ENCODE assay signal across 30 mouse cellular contexts in the genomic region with DNA sequence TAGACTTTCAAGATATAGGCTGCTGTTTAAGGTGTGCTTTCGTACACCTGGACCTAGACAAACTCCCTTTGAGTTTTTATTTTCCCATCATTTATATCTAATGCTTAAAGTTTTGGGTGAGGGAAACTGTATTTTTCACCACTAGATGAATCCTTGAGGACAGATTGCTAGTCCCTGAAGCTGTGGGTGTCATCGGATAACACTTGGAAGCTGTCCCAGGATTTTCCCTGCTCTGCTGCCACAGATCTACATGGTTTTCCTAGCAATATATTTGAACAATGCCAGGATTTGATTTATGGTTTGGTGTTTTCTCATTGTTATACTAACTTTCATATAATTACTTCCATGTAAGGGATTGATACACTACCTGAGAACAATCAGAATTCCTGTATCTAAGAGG. TPM values are rescaled to one million over a fixed set of nuclear protein-coding genes. Genes with fewer than 3 reads are reported as not detected.
A peak's percentile ranks its signal among the peaks of the same experiment; 100 is the strongest.
DNase-seq lines count a peak whose midpoint lies in the region; TF ChIP-seq lines count a peak whose summit lies in the region.
"Had no signal": no experiment of that assay in that cellular context is flagged by ENCODE, and none has a peak within 500 bp of the region (broad histone marks: within the 10 kb centered on the region; RNA-seq: fewer than 3 reads in every experiment).

No protein-coding gene starts in this region.

- intact Hi-C loops in left cerebral cortex, postnatal 14 days (cut with DNase I), result no loop called here
- intact Hi-C loops in left cerebral cortex, postnatal 4 days (cut with DNase I), result no loop called here

- DNase-seq in layer of hippocampus, adult 11-12 months (ENCODE audit: low spot score), result peak; percentile 9
- DNase-seq in layer of hippocampus, postnatal 10 days (ENCODE audit: low spot score in 2 of 2), result no peak
- DNase-seq in left cerebral cortex, postnatal 14 days (ENCODE audit: low spot score in 2 of 2), result peak; percentile 6 to 7
- DNase-seq in left cerebral cortex, postnatal 4 days, result no peak
- peak; percentile 17 to 39 for DNase-seq in layer of hippocampus, adult 2 months (ENCODE audit: low spot score in 2 of 2)
- peak; percentile 12 for DNase-seq in layer of hippocampus, adult 9-11 months
- DNase-seq in urinary bladder, adult 2 months (ENCODE audit: low spot score), result no peak
- DNase-seq in thymus, adult 18-20 months, result no peak
- DNase-seq: adrenal gland, adult 2 months; adrenal gland, postnatal 25 days; cerebellum, adult 11 months; cerebellum, adult 8-10 months; cerebellum, postnatal 14 days; embryo, embryonic 11 days; gastrocnemius, postnatal 10 days; heart, adult 18-20 months; heart, postnatal 14 days had no signal

- no peak overlapping the region for H3K4me3 ChIP-seq in layer of hippocampus, adult 2 months
- H3K4me3 ChIP-seq: embryonic facial prominence, embryonic 15.5 days; erythroblast, embryonic 14.5 days; forebrain, embryonic 10.5 days; heart, embryonic 15.5 days; hindbrain, embryonic 13.5 days had no signal

- H3K27ac ChIP-seq in layer of hippocampus, adult 2 months, result no peak overlapping the region
- H3K27ac ChIP-seq: embryonic facial prominence, embryonic 15.5 days; forebrain, embryonic 10.5 days; heart, embryonic 15.5 days; hindbrain, embryonic 13.5 days had no signal

- no peak for TF ChIP-seq CTCF in layer of hippocampus, adult 2 months (conservative IDR thresholded peaks at IDR 0.05)

RNA-seq across cellular contexts. Expression of gene Clec4e, which starts 10.2 kb away (rescaled TPM):
- total RNA-seq in layer of hippocampus, postnatal 10 days (2021), result not detected
- not detected for total RNA-seq in left cerebral cortex, postnatal 14 days (2021)
- under 1 TPM in 1 of 2 experiments, not detected in 1; 0.38 TPM for total RNA-seq in left cerebral cortex, postnatal 4 days (2021)
- total RNA-seq in layer of hippocampus, adult 2 months (2021), result not detected
- 0.07 and 0.18 TPM in 2 replicates for polyA plus RNA-seq in urinary bladder, adult 2 months (2012; rRNA removed)
- total RNA-seq: adrenal gland, adult 2 months; adrenal gland, postnatal 25 days; ES-E14 had no signal
- polyA plus RNA-seq: adrenal gland, adult 2 months; brain, embryonic 14.5 days; embryonic facial prominence, embryonic 11.5 days; embryonic facial prominence, embryonic 15.5 days; erythroblast, embryonic 14.5 days; forebrain, embryonic 10.5 days; forebrain, embryonic 14.5 days; heart, embryonic 11.5 days; hindbrain, embryonic 13.5 days had no signal

RNA-seq across cellular contexts. Expression of gene Clec4d, which starts 17.5 kb away (rescaled TPM):
- not detected for total RNA-seq in layer of hippocampus, postnatal 10 days (2021)
- not detected for total RNA-seq in left cerebral cortex, postnatal 14 days (2021)
- total RNA-seq in left cerebral cortex, postnatal 4 days (2021), result not detected
- not detected for total RNA-seq in layer of hippocampus, adult 2 months (2021)
- polyA plus RNA-seq in urinary bladder, adult 2 months (2012; rRNA removed), result 0.32 and 0.45 TPM in 2 replicates
- total RNA-seq: ES-E14 had no signal
- polyA plus RNA-seq: embryonic facial prominence, embryonic 11.5 days; erythroblast, embryonic 14.5 days; forebrain, embryonic 10.5 days; forebrain, embryonic 14.5 days; hindbrain, embryonic 13.5 days had no signal

RNA-seq across cellular contexts. Expression of gene Vmn2r19, which starts 28.7 kb away (rescaled TPM):
- total RNA-seq in layer of hippocampus, postnatal 10 days (2021), result not detected
- total RNA-seq in left cerebral cortex, postnatal 14 days (2021), result not detected
- total RNA-seq in left cerebral cortex, postnatal 4 days (2021), result not detected
- not detected for total RNA-seq in layer of hippocampus, adult 2 months (2021)
- not detected in 2 replicates for polyA plus RNA-seq in urinary bladder, adult 2 months (2012; rRNA removed)
- total RNA-seq: adrenal gland, adult 2 months; adrenal gland, postnatal 25 days; common myeloid progenitor, adult 5-6 weeks; ES-E14; gastrocnemius, postnatal 10 days; gastrocnemius, postnatal 4 days; heart, adult 18-20 months; heart, postnatal 14 days; hematopoietic stem cell, adult 5-6 weeks had no signal
- polyA plus RNA-seq: adrenal gland, adult 2 months; brain, embryonic 14.5 days; embryonic facial prominence, embryonic 11.5 days; embryonic facial prominence, embryonic 15.5 days; erythroblast, embryonic 14.5 days; forebrain, embryonic 10.5 days; forebrain, embryonic 14.5 days; heart, embryonic 11.5 days; heart, embryonic 15.5 days; hindbrain, embryonic 13.5 days had no signal

RNA-seq across cellular contexts. Expression of gene Clec4n, which starts 49.8 kb away (rescaled TPM):
- total RNA-seq in layer of hippocampus, postnatal 10 days (2021), result not detected
- not detected for total RNA-seq in left cerebral cortex, postnatal 14 days (2021)
- total RNA-seq in left cerebral cortex, postnatal 4 days (2021), result under 1 TPM in 1 of 2 experiments, not detected in 1; 0.92 TPM
- total RNA-seq in layer of hippocampus, adult 2 months (2021), result not detected
- polyA plus RNA-seq in urinary bladder, adult 2 months (2012; rRNA removed), result 3.9 and 5.2 TPM in 2 replicates
- total RNA-seq: common myeloid progenitor, adult 5-6 weeks; ES-E14 had no signal
- polyA plus RNA-seq: erythroblast, embryonic 14.5 days had no signal

Comparison
In these comparisons a context has a peak if more than half of its experiments do, and no peak if none do; other contexts are left out.
1. DNase-seq: peak in layer of hippocampus, adult 11-12 months (single experiment), left cerebral cortex, postnatal 14 days (2 of 2), layer of hippocampus, adult 2 months (2 of 2) and layer of hippocampus, adult 9-11 months (single experiment); none in layer of hippocampus, postnatal 10 days (0 of 2), left cerebral cortex, postnatal 4 days (single experiment), urinary bladder, adult 2 months (single experiment) and thymus, adult 18-20 months (0 of 2).